Comparison of ENCODE assay signal across 8 mouse cellular contexts in genomic region chr13:119430164-119430563, GRCm38 (mm10). TPM values are rescaled to one million over a fixed set of nuclear protein-coding genes. Genes with fewer than 3 reads are reported as not detected.
DNase-seq lines count a peak whose midpoint lies in the region; ATAC-seq lines count a peak whose summit lies in the region.

No protein-coding gene starts in this region.

- H3K4me2 ChIP-seq in intestine, embryonic 15.5 days (replicated peaks) = peak overlapping the region; percentile 77

- ATAC-seq in intestine, embryonic 15.5 days = no peak

- H3K27me3 ChIP-seq in intestine, embryonic 15.5 days (replicated peaks) = no peaks in the 10 kb centered on the region
- no peaks in the 10 kb centered on the region for H3K27me3 ChIP-seq in midbrain, embryonic 10.5 days (ENCODE audit: low read depth, poor library complexity, severe bottlenecking)

- no peaks in the 10 kb centered on the region for H3K9me3 ChIP-seq in intestine, embryonic 15.5 days
- no peaks in the 10 kb centered on the region for H3K9me3 ChIP-seq in midbrain, embryonic 10.5 days (replicated peaks)

- 12% methylated on average over 8 of the region's 8 CpGs for WGBS in intestine, embryonic 15.5 days
- 28% methylated on average over 8 of the region's 8 CpGs for WGBS in midbrain, embryonic 10.5 days

- peak overlapping the region; percentile 100 for H3K9ac ChIP-seq in intestine, embryonic 15.5 days

- 0 out of 2 replicates have a peak, but pooled peaks cover 7% of the 10 kb centered on the region for H3K4me1 ChIP-seq in intestine, embryonic 15.5 days (replicated peaks)
- H3K4me1 ChIP-seq in midbrain, embryonic 10.5 days = peaks cover 36% of the 10 kb centered on the region

- peak overlapping the region; percentile 100 for H3K4me3 ChIP-seq in intestine, embryonic 15.5 days (replicated peaks)
- H3K4me3 ChIP-seq in midbrain, embryonic 10.5 days = peak overlapping the region; percentile 99

- H3K27ac ChIP-seq in intestine, embryonic 15.5 days = no peak overlapping the region; the same call in 1 of the 2 replicates
- peak overlapping the region; percentile 100 for H3K27ac ChIP-seq in midbrain, embryonic 10.5 days (replicated peaks)

- no peaks in the 10 kb centered on the region for H3K36me3 ChIP-seq in intestine, embryonic 15.5 days
- H3K36me3 ChIP-seq in midbrain, embryonic 10.5 days = peaks cover 41% of the 10 kb centered on the region

- DNase-seq in embryo, embryonic 10.5 days (ENCODE audit: low spot score) = peak; percentile 53
- no peak for DNase-seq in embryo, embryonic 10 days (ENCODE audit: low spot score)
- DNase-seq in 3T3-L1 (ENCODE audit: low read depth, low spot score) = peak; percentile 54
- DNase-seq in embryo, embryonic 9.5 days (ENCODE audit: extremely low spot score) = peak; percentile 22
- DNase-seq in midbrain, embryonic 10.5 days (ENCODE audit: low spot score) = no peak
- no peak for DNase-seq in urinary bladder, postnatal 4 days (ENCODE audit: low spot score in 2 of 2)
- DNase-seq in frontal cortex, postnatal 25 days (ENCODE audit: low spot score in 2 of 2) = no peak

RNA-seq across cellular contexts. Expression of gene Paip1, which starts 1.8 kb away (rescaled TPM):
- polyA plus RNA-seq in intestine, embryonic 15.5 days (2015; fragmentation: Nextera tagmentation; extraction: Ambion mirVana) = 62.0 and 82.6 TPM in 2 replicates
- 115 and 138 TPM in 2 replicates for polyA plus RNA-seq in midbrain, embryonic 10.5 days (2016; fragmentation: Nextera tagmentation; extraction: Ambion mirVana)

RNA-seq across cellular contexts. Expression of gene 4833420G17Rik, which starts 32.4 kb away (rescaled TPM):
- polyA plus RNA-seq in intestine, embryonic 15.5 days (2015; fragmentation: Nextera tagmentation; extraction: Ambion mirVana) = 46.4 and 48.3 TPM in 2 replicates
- polyA plus RNA-seq in midbrain, embryonic 10.5 days (2016; fragmentation: Nextera tagmentation; extraction: Ambion mirVana) = 68.0 and 73.6 TPM in 2 replicates

RNA-seq across cellular contexts. Expression of gene Tmem267, which starts 57.7 kb away (rescaled TPM):
- 1.7 and 2.2 TPM in 2 replicates for polyA plus RNA-seq in intestine, embryonic 15.5 days (2015; fragmentation: Nextera tagmentation; extraction: Ambion mirVana)
- 1.9 and 2.7 TPM in 2 replicates for polyA plus RNA-seq in midbrain, embryonic 10.5 days (2016; fragmentation: Nextera tagmentation; extraction: Ambion mirVana)

RNA-seq across cellular contexts. Expression of gene 3110070M22Rik, which starts 58.0 kb away (rescaled TPM):
- polyA plus RNA-seq in intestine, embryonic 15.5 days (2015; fragmentation: Nextera tagmentation; extraction: Ambion mirVana) = 1.3 and 1.7 TPM in 2 replicates
- 1.3 and 1.6 TPM in 2 replicates for polyA plus RNA-seq in midbrain, embryonic 10.5 days (2016; fragmentation: Nextera tagmentation; extraction: Ambion mirVana)

Comparison
In these comparisons a context has a peak if more than half of its experiments do, and no peak if none do; other contexts are left out.
1. DNase-seq: peak in embryo, embryonic 10.5 days (single experiment), 3T3-L1 (single experiment) and embryo, embryonic 9.5 days (single experiment); none in embryo, embryonic 10 days (single experiment), midbrain, embryonic 10.5 days (single experiment), urinary bladder, postnatal 4 days (0 of 2) and frontal cortex, postnatal 25 days (0 of 2).